Mouse (Mus musculus): ENCODE data around the gene Scarf1. TPM values are rescaled to one million over a fixed set of nuclear protein-coding genes. Genes with fewer than 3 reads are reported as not detected.

The Scarf1 gene
- polyA plus RNA-seq, 1 experiment = 3.4 TPM

DNA sequence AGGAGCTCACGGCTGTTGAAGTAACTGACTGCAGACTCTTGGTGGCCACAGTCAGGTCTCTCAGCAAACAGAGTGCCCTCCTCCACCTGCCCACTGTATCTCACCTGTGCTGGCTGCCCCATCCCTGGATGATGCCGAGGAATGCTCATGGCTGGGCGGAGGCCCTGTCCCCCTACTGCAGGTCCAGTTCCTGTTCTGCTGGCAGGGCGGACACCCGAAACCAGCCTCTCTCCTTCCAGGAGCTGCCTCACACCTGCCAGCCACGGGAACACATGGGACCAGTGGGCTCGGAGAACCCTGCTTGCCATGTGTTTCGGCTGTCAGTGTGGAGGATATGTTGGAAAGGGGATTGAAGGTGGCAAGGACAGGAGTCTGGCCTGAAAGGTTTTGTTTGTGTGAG lies 26.9 kb downstream of the Scarf1 start:
- WGBS = 35% methylated on average over 8 of the region's 8 CpGs
- H3K27ac ChIP-seq (ENCODE audit: insufficient read depth, low read length) = peak overlapping the region; percentile 78
- no peak for DNase-seq
- H3K27me3 ChIP-seq (ENCODE audit: control insufficient read depth, insufficient read depth, low read length) = no peaks in the 10 kb centered on the region
- no peak overlapping the region for H3K4me3 ChIP-seq (replicated peaks; ENCODE audit: insufficient read depth, low read depth, low read length)
- peaks cover 73% of the 10 kb centered on the region for H3K4me1 ChIP-seq (ENCODE audit: control insufficient read depth, insufficient read depth, low read length)
- TF ChIP-seq POLR2A (IDR thresholded peaks at IDR 0.05; ENCODE audit: borderline replicate concordance, insufficient read depth, low read length) = no peak
- TF ChIP-seq CTCF (IDR thresholded peaks at IDR 0.05; ENCODE audit: borderline replicate concordance, insufficient read depth, low read depth, low read length) = no peak

- no peaks in the 10 kb centered on the region for H3K27me3 ChIP-seq (ENCODE audit: control insufficient read depth, insufficient read depth, low read length)
- DNase-seq = peak; percentile 56 to 58
- 31% methylated on average over 19 of the region's 19 CpGs for WGBS
- TF ChIP-seq POLR2A (IDR thresholded peaks at IDR 0.05; ENCODE audit: borderline replicate concordance, insufficient read depth, low read length) = no peak
- TF ChIP-seq CTCF (IDR thresholded peaks at IDR 0.05; ENCODE audit: borderline replicate concordance, insufficient read depth, low read depth, low read length) = no peak
- H3K4me1 ChIP-seq (ENCODE audit: control insufficient read depth, insufficient read depth, low read length) = peaks cover 76% of the 10 kb centered on the region
- no peak overlapping the region for H3K4me3 ChIP-seq (replicated peaks; ENCODE audit: insufficient read depth, low read depth, low read length)
- peak overlapping the region; percentile 78 for H3K27ac ChIP-seq (ENCODE audit: insufficient read depth, low read length)
Observed at GRCm38 (mm10) chr11:75540710-75541581, 27.6 kb downstream of the Scarf1 start.

GRCm38 (mm10) chr11:75544713-75545112 lies 31.4 kb downstream of the Scarf1 start:
- no peak overlapping the region for H3K4me3 ChIP-seq (replicated peaks; ENCODE audit: insufficient read depth, low read depth, low read length)
- TF ChIP-seq CTCF (IDR thresholded peaks at IDR 0.05; ENCODE audit: borderline replicate concordance, insufficient read depth, low read depth, low read length) (no peak), POLR2A (IDR thresholded peaks at IDR 0.05; ENCODE audit: borderline replicate concordance, insufficient read depth, low read length) (no peak)

DNA sequence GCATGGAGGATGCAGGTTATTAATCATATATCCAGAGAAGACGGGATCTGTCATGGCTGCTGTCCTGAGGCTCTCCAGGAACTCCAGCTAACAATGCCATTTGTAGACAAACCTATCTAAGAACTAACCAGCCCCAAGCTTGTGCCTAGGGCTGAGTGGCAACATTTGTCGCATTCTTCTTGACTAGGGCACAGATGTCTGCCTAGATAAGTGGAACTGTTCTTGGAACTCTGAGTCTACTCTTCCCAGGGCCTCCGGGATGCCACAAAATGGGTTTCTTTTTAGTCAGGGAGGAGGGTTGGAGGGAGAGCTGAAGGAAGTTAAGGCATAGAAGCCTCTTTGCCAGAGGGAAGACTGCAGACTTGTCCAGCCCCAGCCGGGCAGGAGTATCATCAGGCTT lies 32.7 kb downstream of the Scarf1 start:
- H3K4me3 ChIP-seq (replicated peaks; ENCODE audit: insufficient read depth, low read depth, low read length) = no peak overlapping the region
- no peak for DNase-seq
- H3K4me1 ChIP-seq (ENCODE audit: control insufficient read depth, insufficient read depth, low read length) = peaks cover 49% of the 10 kb centered on the region
- 67% methylated on average over 4 of the region's 4 CpGs for WGBS
- TF ChIP-seq CTCF (IDR thresholded peaks at IDR 0.05; ENCODE audit: borderline replicate concordance, insufficient read depth, low read depth, low read length) (no peak), POLR2A (IDR thresholded peaks at IDR 0.05; ENCODE audit: borderline replicate concordance, insufficient read depth, low read length) (no peak)
- H3K27me3 ChIP-seq (ENCODE audit: control insufficient read depth, insufficient read depth, low read length) = no peaks in the 10 kb centered on the region
- H3K27ac ChIP-seq (ENCODE audit: insufficient read depth, low read length) = no peak overlapping the region

More at GRCm38 (mm10) chr11:75544713-75545112, 31.4 kb downstream of the Scarf1 start:
- DNase-seq = peak; percentile 60 to 67
- H3K27ac ChIP-seq (ENCODE audit: insufficient read depth, low read length) = 0 out of 2 replicates have a peak overlapping the region, but pooled peaks have one; percentile 7
- H3K27me3 ChIP-seq (ENCODE audit: control insufficient read depth, insufficient read depth, low read length) = no peaks in the 10 kb centered on the region
- WGBS = 27% methylated on average over 9 of the region's 9 CpGs
- H3K4me1 ChIP-seq (ENCODE audit: control insufficient read depth, insufficient read depth, low read length) = peaks cover 49% of the 10 kb centered on the region

DNA sequence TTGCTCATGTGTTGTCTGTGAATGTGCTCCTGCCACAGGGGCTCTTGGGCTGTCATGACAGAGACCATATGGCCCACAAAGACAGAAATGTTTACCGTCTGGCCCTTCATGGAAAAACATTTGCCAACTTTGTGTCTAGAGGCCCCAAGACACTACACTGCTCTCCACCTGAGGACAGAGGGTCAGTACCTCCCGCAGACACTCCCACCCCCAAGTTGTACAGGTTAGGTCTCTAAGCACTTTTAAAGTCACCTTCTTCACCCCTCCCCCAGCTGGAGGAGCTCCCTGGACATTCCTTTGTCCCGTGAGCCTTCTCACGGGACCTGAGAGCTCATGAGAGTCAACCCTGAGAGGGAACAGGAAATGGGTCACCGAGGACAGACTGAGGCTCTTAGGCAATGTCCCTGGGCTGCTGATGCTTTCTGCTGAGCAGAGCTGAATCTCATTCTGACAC lies 36.3 kb downstream of the Scarf1 start:
- no peak overlapping the region for H3K4me3 ChIP-seq (replicated peaks; ENCODE audit: insufficient read depth, low read depth, low read length)
- WGBS = 12% methylated on average over 5 of the region's 5 CpGs
- DNase-seq = peak; percentile 52 to 69
- TF ChIP-seq CTCF (IDR thresholded peaks at IDR 0.05; ENCODE audit: borderline replicate concordance, insufficient read depth, low read depth, low read length) (no peak), POLR2A (IDR thresholded peaks at IDR 0.05; ENCODE audit: borderline replicate concordance, insufficient read depth, low read length) (no peak)
- no peaks in the 10 kb centered on the region for H3K27me3 ChIP-seq (ENCODE audit: control insufficient read depth, insufficient read depth, low read length)
- peak overlapping the region; percentile 20 for H3K27ac ChIP-seq (ENCODE audit: insufficient read depth, low read length)
- peaks cover 52% of the 10 kb centered on the region for H3K4me1 ChIP-seq (ENCODE audit: control insufficient read depth, insufficient read depth, low read length)

DNA sequence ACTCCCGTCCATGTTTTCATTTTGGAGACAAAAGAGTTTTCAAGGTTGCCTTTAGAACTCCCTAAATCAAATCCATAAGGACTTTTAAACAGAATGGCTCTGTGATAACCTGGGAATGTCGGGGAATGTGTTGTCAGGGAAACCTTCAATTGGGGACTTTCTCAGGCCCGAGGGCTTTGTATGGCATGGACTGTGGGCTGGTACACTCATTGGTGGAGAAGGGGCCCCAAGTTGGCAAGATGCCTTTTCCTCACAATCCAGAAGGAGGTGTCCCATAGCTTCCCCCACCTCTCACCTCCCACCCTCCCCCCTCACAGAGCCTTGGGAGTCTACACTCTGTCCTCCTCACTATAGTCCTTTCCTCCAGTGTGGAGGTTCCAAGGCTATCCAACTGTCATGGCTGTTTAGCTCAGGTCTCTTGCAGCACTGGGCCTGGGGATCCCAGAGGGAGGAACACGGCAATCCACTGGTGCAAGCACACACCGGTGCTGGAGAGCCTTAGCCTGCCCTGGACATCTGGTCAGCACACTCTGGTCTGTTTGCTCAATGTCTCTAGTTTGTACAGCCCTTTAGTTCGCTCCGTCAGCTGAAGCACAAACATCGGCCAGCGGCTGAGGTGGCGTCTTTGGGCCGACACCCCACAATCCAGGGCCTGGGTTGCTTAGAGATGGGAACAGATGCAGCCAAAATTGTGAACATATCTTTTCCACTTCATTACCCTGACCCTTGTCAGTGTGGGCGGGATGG lies 37.0 kb downstream of the Scarf1 start:
- WGBS = 63% methylated on average over 12 of the region's 12 CpGs

GRCm38 (mm10) chr11:75551321-75551720 lies 38.0 kb downstream of the Scarf1 start:
- Histone ChIP-seq H3K4me3 (replicated peaks; ENCODE audit: insufficient read depth, low read depth, low read length) (no peak overlapping the region), H3K27me3 (ENCODE audit: control insufficient read depth, insufficient read depth, low read length) (no peaks in the 10 kb centered on the region), H3K4me1 (ENCODE audit: control insufficient read depth, insufficient read depth, low read length) (peaks cover 40% of the 10 kb centered on the region), H3K27ac (ENCODE audit: insufficient read depth, low read length) (peak overlapping the region; percentile 70)
- TF ChIP-seq POLR2A (IDR thresholded peaks at IDR 0.05; ENCODE audit: borderline replicate concordance, insufficient read depth, low read length) = no peak
- no peak for TF ChIP-seq CTCF (IDR thresholded peaks at IDR 0.05; ENCODE audit: borderline replicate concordance, insufficient read depth, low read depth, low read length)
- WGBS = 58% methylated on average over 5 of the region's 5 CpGs
- DNase-seq = no peak

More for the DNA sequence above, 37.0 kb downstream of the Scarf1 start:
- peak overlapping the region; percentile 20; the same call in 1 of the 2 replicates for H3K27ac ChIP-seq (ENCODE audit: insufficient read depth, low read length)
- peaks cover 46% of the 10 kb centered on the region for H3K4me1 ChIP-seq (ENCODE audit: control insufficient read depth, insufficient read depth, low read length)
- no peak overlapping the region for H3K4me3 ChIP-seq (replicated peaks; ENCODE audit: insufficient read depth, low read depth, low read length)
- DNase-seq = no peak
- H3K27me3 ChIP-seq (ENCODE audit: control insufficient read depth, insufficient read depth, low read length) = no peaks in the 10 kb centered on the region
- no peak for TF ChIP-seq POLR2A (IDR thresholded peaks at IDR 0.05; ENCODE audit: borderline replicate concordance, insufficient read depth, low read length)
- TF ChIP-seq CTCF (IDR thresholded peaks at IDR 0.05; ENCODE audit: borderline replicate concordance, insufficient read depth, low read depth, low read length) = no peak

Data from cerebellum, adult 2 months (tissue).